Mouse (Mus musculus): ENCODE data around the gene Atp5e. TPM values are rescaled to one million over a fixed set of nuclear protein-coding genes. Genes with fewer than 3 reads are reported as not detected.

Gene Atp5e
- polyA plus RNA-seq, 1 experiment: not detected

GRCm38 (mm10) chr2:174487005-174487404, 23.1 kb upstream of the Atp5e start:
- no peak overlapping the region for H3K4me3 ChIP-seq (ENCODE audit: insufficient read depth, low read depth, low read length)
- 91% methylated on average over 5 of the region's 5 CpGs for WGBS
- no peak overlapping the region for H3K27ac ChIP-seq (ENCODE audit: insufficient read depth, low read depth, low read length)
- H3K4me1 ChIP-seq (ENCODE audit: control insufficient read depth, insufficient read depth, low read length): no peaks in the 10 kb centered on the region
- TF ChIP-seq POLR2A (IDR thresholded peaks at IDR 0.05; ENCODE audit: insufficient read depth, low read depth, low read length) (no peak), CTCF (IDR thresholded peaks at IDR 0.05; ENCODE audit: insufficient read depth, low read depth, low read length) (no peak)

GRCm38 (mm10) chr2:174478746-174479145, 14.8 kb upstream of the Atp5e start:
- WGBS: 64% methylated on average over 5 of the region's 5 CpGs
- H3K4me3 ChIP-seq (ENCODE audit: insufficient read depth, low read depth, low read length): no peak overlapping the region

GRCm38 (mm10) chr2:174477543-174478319, 13.8 kb upstream of the Atp5e start:
- no peak overlapping the region for H3K4me3 ChIP-seq (ENCODE audit: insufficient read depth, low read depth, low read length)
- H3K4me1 ChIP-seq (ENCODE audit: control insufficient read depth, insufficient read depth, low read length): peaks cover 3% of the 10 kb centered on the region
- no peak for TF ChIP-seq CTCF (IDR thresholded peaks at IDR 0.05; ENCODE audit: insufficient read depth, low read depth, low read length)
- no peak for TF ChIP-seq POLR2A (IDR thresholded peaks at IDR 0.05; ENCODE audit: insufficient read depth, low read depth, low read length)
- WGBS: 71% methylated on average over 3 of the region's 3 CpGs
- H3K27ac ChIP-seq (ENCODE audit: insufficient read depth, low read depth, low read length): no peak overlapping the region

More at GRCm38 (mm10) chr2:174478746-174479145, 14.8 kb upstream of the Atp5e start:
- no peak for TF ChIP-seq POLR2A (IDR thresholded peaks at IDR 0.05; ENCODE audit: insufficient read depth, low read depth, low read length)
- no peak for TF ChIP-seq CTCF (IDR thresholded peaks at IDR 0.05; ENCODE audit: insufficient read depth, low read depth, low read length)
- H3K27ac ChIP-seq (ENCODE audit: insufficient read depth, low read depth, low read length): no peak overlapping the region
- no peaks in the 10 kb centered on the region for H3K4me1 ChIP-seq (ENCODE audit: control insufficient read depth, insufficient read depth, low read length)

- H3K4me1 ChIP-seq (ENCODE audit: control insufficient read depth, insufficient read depth, low read length): peaks cover 9% of the 10 kb centered on the region
- TF ChIP-seq CTCF (IDR thresholded peaks at IDR 0.05; ENCODE audit: insufficient read depth, low read depth, low read length): no peak
- no peak for TF ChIP-seq POLR2A (IDR thresholded peaks at IDR 0.05; ENCODE audit: insufficient read depth, low read depth, low read length)
- H3K4me3 ChIP-seq (ENCODE audit: insufficient read depth, low read depth, low read length): peak overlapping the region; percentile 87
- WGBS: 39% methylated on average over 5 of the region's 5 CpGs
- no peak overlapping the region for H3K27ac ChIP-seq (ENCODE audit: insufficient read depth, low read depth, low read length)
Measured at GRCm38 (mm10) chr2:174473550-174473927, 9.6 kb upstream of the Atp5e start.

GRCm38 (mm10) chr2:174472818-174473549, 9.1 kb upstream of the Atp5e start, which contains the start of gene Prelid3b:
Gene Prelid3b, minus strand, starts transcription at chr2:174473081.
- WGBS: under 1% methylated on average over 53 of the region's 53 CpGs
- Histone ChIP-seq H3K4me1 (ENCODE audit: control insufficient read depth, insufficient read depth, low read length) (peaks cover 9% of the 10 kb centered on the region), H3K27ac (ENCODE audit: insufficient read depth, low read depth, low read length) (no peak within 1 kb of the TSS), H3K4me3 (ENCODE audit: insufficient read depth, low read depth, low read length) (peak within 1 kb of the TSS; percentile 87)
- TF ChIP-seq CTCF (IDR thresholded peaks at IDR 0.05; ENCODE audit: insufficient read depth, low read depth, low read length): no peak
- TF ChIP-seq POLR2A (IDR thresholded peaks at IDR 0.05; ENCODE audit: insufficient read depth, low read depth, low read length): peak; percentile 34; the same call in 1 of the 2 replicates

- H3K4me3 ChIP-seq (ENCODE audit: insufficient read depth, low read depth, low read length): peak overlapping the region; percentile 87
- H3K27ac ChIP-seq (ENCODE audit: insufficient read depth, low read depth, low read length): no peak overlapping the region
- H3K4me1 ChIP-seq (ENCODE audit: control insufficient read depth, insufficient read depth, low read length): peaks cover 9% of the 10 kb centered on the region
- WGBS: 7% methylated on average over 30 of the region's 30 CpGs
- no peak for TF ChIP-seq CTCF (IDR thresholded peaks at IDR 0.05; ENCODE audit: insufficient read depth, low read depth, low read length)
- TF ChIP-seq POLR2A (IDR thresholded peaks at IDR 0.05; ENCODE audit: insufficient read depth, low read depth, low read length): no peak
Measured at GRCm38 (mm10) chr2:174472407-174472806, 8.5 kb upstream of the Atp5e start.

- Histone ChIP-seq H3K27ac (ENCODE audit: insufficient read depth, low read depth, low read length) (no peak overlapping the region), H3K4me3 (ENCODE audit: insufficient read depth, low read depth, low read length) (no peak overlapping the region), H3K4me1 (ENCODE audit: control insufficient read depth, insufficient read depth, low read length) (peaks cover 9% of the 10 kb centered on the region)
- TF ChIP-seq CTCF (IDR thresholded peaks at IDR 0.05; ENCODE audit: insufficient read depth, low read depth, low read length): no peak
- no peak for TF ChIP-seq POLR2A (IDR thresholded peaks at IDR 0.05; ENCODE audit: insufficient read depth, low read depth, low read length)
- WGBS: 92% methylated on average over 7 of the region's 7 CpGs
Measured at GRCm38 (mm10) chr2:174470786-174471405, 7.0 kb upstream of the Atp5e start.

- Histone ChIP-seq H3K27ac (ENCODE audit: insufficient read depth, low read depth, low read length) (no peak overlapping the region), H3K4me3 (ENCODE audit: insufficient read depth, low read depth, low read length) (no peak overlapping the region), H3K4me1 (ENCODE audit: control insufficient read depth, insufficient read depth, low read length) (peaks cover 9% of the 10 kb centered on the region)
- TF ChIP-seq POLR2A (IDR thresholded peaks at IDR 0.05; ENCODE audit: insufficient read depth, low read depth, low read length): no peak
- no peak for TF ChIP-seq CTCF (IDR thresholded peaks at IDR 0.05; ENCODE audit: insufficient read depth, low read depth, low read length)
- 93% methylated on average over 4 of the region's 4 CpGs for WGBS
Measured at GRCm38 (mm10) chr2:174470333-174470732, 6.4 kb upstream of the Atp5e start.

Measured in olfactory bulb, adult 2 months (tissue).